Mouse (Mus musculus): Measurements from ENCODE around the gene Cdip1.

DNA sequence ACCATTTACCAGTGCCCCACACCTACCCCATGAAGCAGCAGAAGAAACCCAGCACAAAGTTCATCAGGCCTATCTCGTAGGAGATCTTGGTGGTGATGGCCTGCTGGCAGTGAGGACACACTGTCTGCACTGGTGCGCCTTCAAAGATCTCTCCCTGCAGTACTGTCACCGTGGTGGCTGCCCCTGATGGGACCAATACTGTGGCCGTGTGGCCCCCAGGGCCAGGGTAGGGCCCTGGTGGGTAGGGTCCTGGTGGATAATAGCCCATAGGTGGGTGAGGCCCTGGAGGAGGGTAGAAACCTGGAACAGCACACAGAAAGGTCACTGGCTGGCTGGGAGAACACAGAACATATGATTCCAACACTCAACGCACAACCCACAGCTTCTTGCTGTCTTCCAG lies 21.4 kb downstream of the Cdip1 start:
- no peak for TF ChIP-seq POLR2A (IDR thresholded peaks at IDR 0.05; ENCODE audit: borderline replicate concordance, extremely low read depth, low read depth, low read length)
- TF ChIP-seq CTCF (IDR thresholded peaks at IDR 0.05; ENCODE audit: insufficient read depth, low read length), result no peak
